Mouse (Mus musculus) bone marrow macrophage, adult 2 months (primary cell): ENCODE measurements at regions not wholly inside any gene's neighbourhood (a gene's known extent, or its start where the extent isn't known, plus 50 kb on each side); places are given as distances from the start of the nearest gene placed in this dataset.

ENCODE experiments used
- H3K27ac ChIP-seq: 2 replicates; pipeline ENCODE4 v1.5.1; 2012; ENCODE audit warnings: low read depth, low read length; ENCODE audit not compliant: insufficient read depth
- H3K4me1 ChIP-seq: 2 replicates; pipeline ENCODE4 v1.6.1; 2012; ENCODE audit warnings: low read length; ENCODE audit not compliant: control insufficient read depth, insufficient read depth
- H3K4me3 ChIP-seq: 2 replicates; pipeline ENCODE4 v1.5.1; 2012; ENCODE audit warnings: mild to moderate bottlenecking, low read length, moderate library complexity; ENCODE audit not compliant: insufficient read depth
- CTCF ChIP-seq: IDR thresholded peaks from 2 replicates; pipeline ENCODE4 v1.5.1; 2012; ENCODE audit warnings: low read depth, mild to moderate bottlenecking, low read length, moderate library complexity
- POLR2A ChIP-seq: IDR thresholded peaks from 2 replicates; pipeline ENCODE4 v1.6.1; 2012; ENCODE audit warnings: mild to moderate bottlenecking, low read depth, low read length, borderline replicate concordance

- no peak for TF ChIP-seq POLR2A
- TF ChIP-seq CTCF, result no peak
- no peak overlapping the region for H3K4me3 ChIP-seq
These were observed 168.2 kb upstream of the Adgrl4 start for GRCm38 (mm10) chr3:151269514-151269913.

GRCm38 (mm10) chr3:151283829-151284228 is 153.9 kb upstream of the Adgrl4 start:
- Histone ChIP-seq H3K4me1 (no peaks in the 10 kb centered on the region), H3K27ac (no peak overlapping the region)
- no peak for TF ChIP-seq POLR2A
- TF ChIP-seq CTCF, result no peak

More at GRCm38 (mm10) chr3:151269514-151269913, 168.2 kb upstream of the Adgrl4 start:
- H3K4me1 ChIP-seq, result no peaks in the 10 kb centered on the region
- no peak overlapping the region for H3K27ac ChIP-seq

GRCm38 (mm10) chr3:151293981-151294605 is 143.6 kb upstream of the Adgrl4 start:
- H3K4me1 ChIP-seq, result peaks cover 11% of the 10 kb centered on the region
- H3K27ac ChIP-seq, result peak overlapping the region; percentile 93
- peak overlapping the region; percentile 61 for H3K4me3 ChIP-seq
- TF ChIP-seq CTCF (no peak), POLR2A (no peak)

More at GRCm38 (mm10) chr3:151283829-151284228, 153.9 kb upstream of the Adgrl4 start:
- no peak overlapping the region for H3K4me3 ChIP-seq

GRCm38 (mm10) chr3:151294606-151295005 is 143.1 kb upstream of the Adgrl4 start:
- H3K4me3 ChIP-seq, result peak overlapping the region; percentile 61
- H3K4me1 ChIP-seq, result peaks cover 11% of the 10 kb centered on the region
- peak overlapping the region; percentile 93 for H3K27ac ChIP-seq
- no peak for TF ChIP-seq POLR2A
- no peak for TF ChIP-seq CTCF

- TF ChIP-seq POLR2A, result no peak
- TF ChIP-seq CTCF, result no peak
- Histone ChIP-seq H3K4me3 (peak overlapping the region; percentile 61), H3K27ac (peak overlapping the region; percentile 93; the same call in 1 of the 2 replicates), H3K4me1 (peaks cover 11% of the 10 kb centered on the region)
These were observed 142.7 kb upstream of the Adgrl4 start for GRCm38 (mm10) chr3:151295027-151295426.

GRCm38 (mm10) chr3:151298325-151298724 is 139.4 kb upstream of the Adgrl4 start:
- Histone ChIP-seq H3K4me3 (no peak overlapping the region), H3K4me1 (peaks cover 11% of the 10 kb centered on the region), H3K27ac (no peak overlapping the region)
- no peak for TF ChIP-seq POLR2A
- TF ChIP-seq CTCF, result no peak

GRCm38 (mm10) chr3:151305402-151305801 is 132.3 kb upstream of the Adgrl4 start:
- Histone ChIP-seq H3K27ac (no peak overlapping the region), H3K4me1 (no peaks in the 10 kb centered on the region), H3K4me3 (no peak overlapping the region)
- TF ChIP-seq POLR2A, result no peak
- TF ChIP-seq CTCF, result no peak

GRCm38 (mm10) chr3:151307975-151308374 is 129.7 kb upstream of the Adgrl4 start:
- H3K4me3 ChIP-seq, result no peak overlapping the region
- TF ChIP-seq CTCF, result no peak
- TF ChIP-seq POLR2A, result no peak
- no peak overlapping the region for H3K27ac ChIP-seq
- H3K4me1 ChIP-seq, result no peaks in the 10 kb centered on the region

GRCm38 (mm10) chr3:151323835-151324234 is 113.9 kb upstream of the Adgrl4 start:
- TF ChIP-seq CTCF, result no peak
- no peak for TF ChIP-seq POLR2A
- no peaks in the 10 kb centered on the region for H3K4me1 ChIP-seq
- no peak overlapping the region for H3K27ac ChIP-seq

GRCm38 (mm10) chr3:151329801-151330200 is 107.9 kb upstream of the Adgrl4 start:
- no peak overlapping the region for H3K27ac ChIP-seq
- no peaks in the 10 kb centered on the region for H3K4me1 ChIP-seq
- TF ChIP-seq CTCF, result no peak
- no peak for TF ChIP-seq POLR2A
- no peak overlapping the region for H3K4me3 ChIP-seq

More at GRCm38 (mm10) chr3:151323835-151324234, 113.9 kb upstream of the Adgrl4 start:
- H3K4me3 ChIP-seq, result no peak overlapping the region

- H3K4me1 ChIP-seq, result no peaks in the 10 kb centered on the region
- no peak overlapping the region for H3K27ac ChIP-seq
- no peak for TF ChIP-seq POLR2A
- TF ChIP-seq CTCF, result no peak
- H3K4me3 ChIP-seq, result no peak overlapping the region
These were observed 105.8 kb upstream of the Adgrl4 start for GRCm38 (mm10) chr3:151331906-151332305.
